Mouse (Mus musculus): ENCODE measurements at regions not wholly inside any gene's neighbourhood (a gene's known extent, or its start where the extent isn't known, plus 50 kb on each side); places are given as distances from the start of the nearest gene placed in this dataset.

GRCm38 (mm10) chr10:23052480-23053378 is 232.8 kb upstream of the Tcf21 start:
- no peak for DNase-seq

- no peak for DNase-seq
These were observed 224.5 kb upstream of the Tcf21 start for GRCm38 (mm10) chr10:23044466-23044865.

GRCm38 (mm10) chr10:23031491-23032126 is 211.6 kb upstream of the Tcf21 start:
- no peak for DNase-seq

- DNase-seq: no peak
These were observed 208.0 kb upstream of the Tcf21 start for GRCm38 (mm10) chr10:23027961-23028360.

- no peak for DNase-seq
These were observed 197.2 kb upstream of the Tcf21 start for GRCm38 (mm10) chr10:23017151-23017678.

GRCm38 (mm10) chr10:23015935-23016694 is 196.1 kb upstream of the Tcf21 start:
- no peak for DNase-seq

GRCm38 (mm10) chr10:23010715-23011114 is 190.7 kb upstream of the Tcf21 start:
- no peak for DNase-seq

GRCm38 (mm10) chr10:23010201-23010600 is 190.2 kb upstream of the Tcf21 start:
- DNase-seq: no peak

- DNase-seq: no peak
These were observed 184.8 kb upstream of the Tcf21 start for GRCm38 (mm10) chr10:23004768-23005167.

GRCm38 (mm10) chr10:23003686-23004085 is 183.7 kb upstream of the Tcf21 start:
- no peak for DNase-seq

GRCm38 (mm10) chr10:22998561-22998960 is 178.6 kb upstream of the Tcf21 start:
- DNase-seq: no peak

GRCm38 (mm10) chr10:22997571-22997970 is 177.6 kb upstream of the Tcf21 start:
- no peak for DNase-seq

- DNase-seq: no peak
These were observed 173.2 kb upstream of the Tcf21 start for GRCm38 (mm10) chr10:22993158-22993557.

GRCm38 (mm10) chr10:22981798-22982197 is 161.8 kb upstream of the Tcf21 start:
- no peak for DNase-seq

- no peak for DNase-seq
These were observed 158.5 kb upstream of the Tcf21 start for GRCm38 (mm10) chr10:22978442-22978841.

- DNase-seq: no peak
These were observed 137.0 kb upstream of the Tcf21 start for GRCm38 (mm10) chr10:22956956-22957355.

GRCm38 (mm10) chr10:22953283-22953682 is 133.3 kb upstream of the Tcf21 start:
- no peak for DNase-seq

- no peak for DNase-seq
These were observed 124.3 kb upstream of the Tcf21 start for GRCm38 (mm10) chr10:22944247-22944646.

- DNase-seq: no peak
These were observed 108.0 kb upstream of the Tcf21 start for GRCm38 (mm10) chr10:22927977-22928376.

GRCm38 (mm10) chr10:22926099-22926498 is 106.1 kb upstream of the Tcf21 start:
- DNase-seq: no peak

GRCm38 (mm10) chr10:22921035-22921965 is 101.3 kb upstream of the Tcf21 start:
- no peak for DNase-seq

GRCm38 (mm10) chr10:22919869-22920268 is 99.9 kb upstream of the Tcf21 start:
- no peak for DNase-seq
